Mouse (Mus musculus): ENCODE measurements around the gene Wdr5. TPM values are rescaled to one million over a fixed set of nuclear protein-coding genes. Genes with fewer than 3 reads are reported as not detected.
A peak's percentile ranks its signal among the peaks of the same experiment; 100 is the strongest.
"Not testable (repeated sequence)": the region's sequence is repeated elsewhere in the genome, so short reads cannot be mapped to it uniquely, and the experiment has no call there.

Gene Wdr5
- polyA plus RNA-seq, 1 experiment from 2014 or later = 30.2 TPM

GRCm38 (mm10) chr2:27505539-27505938, 9.4 kb upstream of the Wdr5 start:
- 0 out of 2 replicates have a peak overlapping the region, but pooled peaks have one; percentile 13 for H3K4me2 ChIP-seq (ENCODE audit: low read length)
- H3K4me1 ChIP-seq (ENCODE audit: control insufficient read depth in 2 of 2, insufficient read depth in 2 of 2, low read length in 2 of 2) = peaks cover 17 to 25% of the 10 kb centered on the region in 2 experiments
- no peaks in the 10 kb centered on the region for H3K27me3 ChIP-seq (ENCODE audit: control insufficient read depth, insufficient read depth, low read length)
- H3K27ac ChIP-seq (replicated peaks in 1 of 2; ENCODE audit: control insufficient read depth in 1 of 2, insufficient read depth in 1 of 2, low read depth in 2 of 2, low read length in 2 of 2) = peak overlapping the region in 1 of 2 experiments; percentile 51; a peak in 3 of 4 replicates
- H3K36me3 ChIP-seq (ENCODE audit: control insufficient read depth, insufficient read depth, low read length) = no peaks in the 10 kb centered on the region
- no peak overlapping the region for H3K9ac ChIP-seq (ENCODE audit: low read length)
- no peak overlapping the region for H3K4me3 ChIP-seq (ENCODE audit: control insufficient read depth in 1 of 2, insufficient read depth in 1 of 2, low read depth in 1 of 2, low read length in 2 of 2)
- no peak for ATAC-seq (ENCODE audit: insufficient number of reproducible peaks, insufficient read depth, low FRiP score, low read depth)
- H3K9me3 ChIP-seq (ENCODE audit: control insufficient read depth, low read length) = no peaks in the 10 kb centered on the region
- WGBS = 5% methylated on average over 6 of the region's 6 CpGs

GRCm38 (mm10) chr2:27506658-27507057, 8.3 kb upstream of the Wdr5 start:
- H3K4me3 ChIP-seq (ENCODE audit: control insufficient read depth in 1 of 2, insufficient read depth in 1 of 2, low read depth in 1 of 2, low read length in 2 of 2); ATAC-seq (ENCODE audit: insufficient number of reproducible peaks, insufficient read depth, low FRiP score, low read depth); H3K9ac ChIP-seq (ENCODE audit: low read length); H3K27me3 ChIP-seq (ENCODE audit: control insufficient read depth, insufficient read depth, low read length); H3K9me3 ChIP-seq (ENCODE audit: control insufficient read depth, low read length); H3K27ac ChIP-seq (replicated peaks in 1 of 2; ENCODE audit: control insufficient read depth in 1 of 2, insufficient read depth in 1 of 2, low read depth in 2 of 2, low read length in 2 of 2); H3K36me3 ChIP-seq (ENCODE audit: control insufficient read depth, insufficient read depth, low read length); H3K4me2 ChIP-seq (ENCODE audit: low read length): not testable (repeated sequence)
- WGBS = 91% methylated on average over 4 of the region's 4 CpGs
- peaks cover 17 to 25% of the 10 kb centered on the region in 2 experiments for H3K4me1 ChIP-seq (ENCODE audit: control insufficient read depth in 2 of 2, insufficient read depth in 2 of 2, low read length in 2 of 2)

- Histone ChIP-seq H3K27ac (replicated peaks in 1 of 2; ENCODE audit: control insufficient read depth in 1 of 2, insufficient read depth in 1 of 2, low read depth in 2 of 2, low read length in 2 of 2) (no peak within 1 kb of the TSS), H3K36me3 (ENCODE audit: control insufficient read depth, insufficient read depth, low read length) (no peaks in the 10 kb centered on the region), H3K4me3 (ENCODE audit: control insufficient read depth in 1 of 2, insufficient read depth in 1 of 2, low read depth in 1 of 2, low read length in 2 of 2) (no peak within 1 kb of the TSS), H3K9me3 (ENCODE audit: control insufficient read depth, low read length) (no peaks in the 10 kb centered on the region), H3K9ac (ENCODE audit: low read length) (no peak within 1 kb of the TSS), H3K27me3 (ENCODE audit: control insufficient read depth, insufficient read depth, low read length) (no peaks in the 10 kb centered on the region), H3K4me1 (ENCODE audit: control insufficient read depth in 2 of 2, insufficient read depth in 2 of 2, low read length in 2 of 2) (peaks cover 17 to 25% of the 10 kb centered on the region in 2 experiments), H3K4me2 (ENCODE audit: low read length) (no peak within 1 kb of the TSS)
- no peak for ATAC-seq (ENCODE audit: insufficient number of reproducible peaks, insufficient read depth, low FRiP score, low read depth)
- WGBS = 71% methylated on average over 4 of the region's 4 CpGs
Measured at GRCm38 (mm10) chr2:27507562-27507961, 7.4 kb upstream of the Wdr5 start, which contains the start of gene Brd3. Gene Brd3, minus strand, starts transcription at chr2:27507662.

- H3K4me1 ChIP-seq (ENCODE audit: control insufficient read depth in 2 of 2, insufficient read depth in 2 of 2, low read length in 2 of 2) = peaks cover 8 to 12% of the 10 kb centered on the region in 2 experiments
- H3K36me3 ChIP-seq (ENCODE audit: control insufficient read depth, insufficient read depth, low read length) = no peaks in the 10 kb centered on the region
- H3K4me3 ChIP-seq (ENCODE audit: control insufficient read depth in 1 of 2, insufficient read depth in 1 of 2, low read depth in 1 of 2, low read length in 2 of 2) = no peak overlapping the region
- H3K9ac ChIP-seq (ENCODE audit: low read length) = no peak overlapping the region
- 89% methylated on average over 7 of the region's 7 CpGs for WGBS
- H3K27me3 ChIP-seq (ENCODE audit: control insufficient read depth, insufficient read depth, low read length) = no peaks in the 10 kb centered on the region
- no peak for ATAC-seq (ENCODE audit: insufficient number of reproducible peaks, insufficient read depth, low FRiP score, low read depth)
- no peaks in the 10 kb centered on the region for H3K9me3 ChIP-seq (ENCODE audit: control insufficient read depth, low read length)
- no peak overlapping the region for H3K27ac ChIP-seq (replicated peaks in 1 of 2; ENCODE audit: control insufficient read depth in 1 of 2, insufficient read depth in 1 of 2, low read depth in 2 of 2, low read length in 2 of 2)
- H3K4me2 ChIP-seq (ENCODE audit: low read length) = no peak overlapping the region
Measured at GRCm38 (mm10) chr2:27510706-27511105, 4.3 kb upstream of the Wdr5 start.

- H3K4me1 ChIP-seq (ENCODE audit: control insufficient read depth in 2 of 2, insufficient read depth in 2 of 2, low read length in 2 of 2) = peaks cover 11 to 27% of the 10 kb centered on the region in 2 experiments
- no peaks in the 10 kb centered on the region for H3K27me3 ChIP-seq (ENCODE audit: control insufficient read depth, insufficient read depth, low read length)
- H3K9ac ChIP-seq (ENCODE audit: low read length) = no peak overlapping the region
- no peak overlapping the region for H3K4me2 ChIP-seq (ENCODE audit: low read length)
- no peak for ATAC-seq (ENCODE audit: insufficient number of reproducible peaks, insufficient read depth, low FRiP score, low read depth)
- no peaks in the 10 kb centered on the region for H3K9me3 ChIP-seq (ENCODE audit: control insufficient read depth, low read length)
- 84% methylated on average over 3 of the region's 3 CpGs for WGBS
- no peak overlapping the region for H3K27ac ChIP-seq (replicated peaks in 1 of 2; ENCODE audit: control insufficient read depth in 1 of 2, insufficient read depth in 1 of 2, low read depth in 2 of 2, low read length in 2 of 2)
- no peaks in the 10 kb centered on the region for H3K36me3 ChIP-seq (ENCODE audit: control insufficient read depth, insufficient read depth, low read length)
- H3K4me3 ChIP-seq (ENCODE audit: control insufficient read depth in 1 of 2, insufficient read depth in 1 of 2, low read depth in 1 of 2, low read length in 2 of 2) = no peak overlapping the region
Measured at GRCm38 (mm10) chr2:27512909-27513308, 2.0 kb upstream of the Wdr5 start.

- Histone ChIP-seq H3K36me3 (ENCODE audit: control insufficient read depth, insufficient read depth, low read length) (peaks cover 5% of the 10 kb centered on the region), H3K9ac (ENCODE audit: low read length) (peak overlapping the region; percentile 88), H3K4me2 (ENCODE audit: low read length) (peak overlapping the region; percentile 88), H3K4me1 (ENCODE audit: control insufficient read depth in 2 of 2, insufficient read depth in 2 of 2, low read length in 2 of 2) (peaks cover 11 to 27% of the 10 kb centered on the region in 2 experiments), H3K9me3 (ENCODE audit: control insufficient read depth, low read length) (no peaks in the 10 kb centered on the region), H3K4me3 (ENCODE audit: control insufficient read depth in 1 of 2, insufficient read depth in 1 of 2, low read depth in 1 of 2, low read length in 2 of 2) (peak overlapping the region; percentile 79 to 91; a peak in 3 of 4 replicates), H3K27me3 (ENCODE audit: control insufficient read depth, insufficient read depth, low read length) (no peaks in the 10 kb centered on the region), H3K27ac (replicated peaks in 1 of 2; ENCODE audit: control insufficient read depth in 1 of 2, insufficient read depth in 1 of 2, low read depth in 2 of 2, low read length in 2 of 2) (peak overlapping the region; percentile 75 to 90)
- 68% methylated on average over 5 of the region's 5 CpGs for WGBS
- no peak for ATAC-seq (ENCODE audit: insufficient number of reproducible peaks, insufficient read depth, low FRiP score, low read depth)
Measured at GRCm38 (mm10) chr2:27513861-27514260, 1.1 kb upstream of the Wdr5 start.

- peak overlapping the region; percentile 79 to 91 for H3K4me3 ChIP-seq (ENCODE audit: control insufficient read depth in 1 of 2, insufficient read depth in 1 of 2, low read depth in 1 of 2, low read length in 2 of 2)
- peak; percentile 46; the same call in 1 of the 2 replicates for ATAC-seq (ENCODE audit: insufficient number of reproducible peaks, insufficient read depth, low FRiP score, low read depth)
- peaks cover 22% of the 10 kb centered on the region for H3K36me3 ChIP-seq (ENCODE audit: control insufficient read depth, insufficient read depth, low read length)
- 3% methylated on average over 40 of the region's 40 CpGs for WGBS
- peak overlapping the region; percentile 88 for H3K4me2 ChIP-seq (ENCODE audit: low read length)
- peak overlapping the region; percentile 8 to 75; a peak in 2 of 4 replicates for H3K27ac ChIP-seq (replicated peaks in 1 of 2; ENCODE audit: control insufficient read depth in 1 of 2, insufficient read depth in 1 of 2, low read depth in 2 of 2, low read length in 2 of 2)
- H3K27me3 ChIP-seq (ENCODE audit: control insufficient read depth, insufficient read depth, low read length) = no peaks in the 10 kb centered on the region
- H3K4me1 ChIP-seq (ENCODE audit: control insufficient read depth in 2 of 2, insufficient read depth in 2 of 2, low read length in 2 of 2) = peaks cover 11 to 27% of the 10 kb centered on the region in 2 experiments
- H3K9me3 ChIP-seq (ENCODE audit: control insufficient read depth, low read length) = no peaks in the 10 kb centered on the region
- peak overlapping the region; percentile 88 for H3K9ac ChIP-seq (ENCODE audit: low read length)
Measured at GRCm38 (mm10) chr2:27515341-27516166, 597 bp downstream of the Wdr5 start.

Data from heart, embryonic 14.5 days (tissue).